In the genomic region with DNA sequence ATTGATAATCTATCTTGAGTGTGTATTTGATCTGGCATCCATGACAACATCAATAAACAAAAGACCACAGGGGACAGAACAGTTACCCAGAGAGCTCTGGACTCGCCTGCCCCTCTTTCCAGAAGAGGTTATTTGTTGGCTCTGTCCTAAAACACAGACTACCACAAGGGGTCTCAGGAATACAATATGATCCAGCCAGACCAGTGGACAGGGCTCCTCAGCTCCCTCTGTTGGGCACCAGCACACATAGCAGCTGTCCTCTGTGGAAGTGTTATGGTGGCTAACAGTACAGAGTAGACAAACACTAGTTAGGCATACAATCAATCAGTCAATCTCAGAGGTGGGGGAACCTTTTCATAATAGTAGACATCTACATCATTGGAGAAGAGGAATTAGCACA, we compare ENCODE assay signal across 10 mouse cellular contexts. TPM values are rescaled to one million over a fixed set of nuclear protein-coding genes. Genes with fewer than 3 reads are reported as not detected.
A peak's percentile ranks its signal among the peaks of the same experiment; 100 is the strongest.
DNase-seq lines count a peak whose midpoint lies in the region; ATAC-seq and TF ChIP-seq lines count a peak whose summit lies in the region.
"Had no signal": no experiment of that assay in that cellular context is flagged by ENCODE, and none has a peak within 500 bp of the region (broad histone marks: within the 10 kb centered on the region; RNA-seq: fewer than 3 reads in every experiment).

No protein-coding gene starts in this region.

- TF ChIP-seq POLR2A in heart, adult 2 months (IDR thresholded peaks at IDR 0.05; ENCODE audit: insufficient read depth, low read depth, low read length): no peak
- TF ChIP-seq POLR2A in bone marrow, adult 2 months (IDR thresholded peaks at IDR 0.05; ENCODE audit: borderline replicate concordance, control insufficient read depth, low read depth, low read length): no peak

- H3K27me3 ChIP-seq in heart, adult 2 months (ENCODE audit: control insufficient read depth, insufficient read depth, low read length): no peaks in the 10 kb centered on the region
- no peaks in the 10 kb centered on the region for H3K27me3 ChIP-seq in heart, embryonic 12.5 days (replicated peaks)
- H3K27me3 ChIP-seq: embryonic facial prominence, embryonic 12.5 days; midbrain, embryonic 12.5 days had no signal

- H3K27ac ChIP-seq in heart, adult 2 months: no peak overlapping the region
- no peak overlapping the region for H3K27ac ChIP-seq in heart, embryonic 12.5 days (ENCODE audit: poor library complexity, severe bottlenecking)
- no peak overlapping the region for H3K27ac ChIP-seq in bone marrow, adult 2 months (ENCODE audit: control insufficient read depth, insufficient read depth, low read depth, low read length, poor library complexity)
- H3K27ac ChIP-seq: embryonic facial prominence, embryonic 12.5 days; midbrain, embryonic 12.5 days had no signal

- no peaks in the 10 kb centered on the region; the same call in 1 of the 2 replicates for H3K36me3 ChIP-seq in heart, adult 2 months (ENCODE audit: control insufficient read depth, insufficient read depth, low read length)
- H3K36me3 ChIP-seq in heart, embryonic 12.5 days: no peaks in the 10 kb centered on the region
- H3K36me3 ChIP-seq: embryonic facial prominence, embryonic 12.5 days; midbrain, embryonic 12.5 days had no signal

- no peaks in the 10 kb centered on the region for H3K9me3 ChIP-seq in heart, embryonic 12.5 days (replicated peaks)
- H3K9me3 ChIP-seq: embryonic facial prominence, embryonic 12.5 days; midbrain, embryonic 12.5 days had no signal

- no peak overlapping the region for H3K4me2 ChIP-seq in heart, embryonic 12.5 days
- H3K4me2 ChIP-seq: embryonic facial prominence, embryonic 12.5 days; midbrain, embryonic 12.5 days had no signal

- 58% methylated on average over 1 of the region's 1 CpGs for WGBS in heart, adult 2 months
- WGBS in heart, embryonic 12.5 days: 24% methylated on average over 1 of the region's 1 CpGs
- WGBS in bone marrow, adult 2 months: 18% methylated on average over 1 of the region's 1 CpGs

- no peaks in the 10 kb centered on the region for H3K79me2 ChIP-seq in heart, adult 2 months (replicated peaks; ENCODE audit: control insufficient read depth, insufficient read depth, low read length)

- no peak overlapping the region for H3K4me3 ChIP-seq in heart, adult 2 months
- H3K4me3 ChIP-seq in heart, embryonic 12.5 days: no peak overlapping the region
- H3K4me3 ChIP-seq in bone marrow, adult 2 months (replicated peaks; ENCODE audit: control insufficient read depth, low read depth, low read length): no peak overlapping the region
- H3K4me3 ChIP-seq: embryonic facial prominence, embryonic 12.5 days; midbrain, embryonic 12.5 days had no signal

- ATAC-seq in heart, embryonic 12.5 days (ENCODE audit: insufficient number of reproducible peaks, low FRiP score): no peak
- peak; percentile 72 for ATAC-seq in CD4-positive, CD25-positive, alpha-beta regulatory T cell, adult 4 months
- ATAC-seq in monocyte, adult 5-6 weeks (replicated peaks; ENCODE audit: insufficient number of reproducible peaks, low FRiP score, low TSS enrichment, poor library complexity, severe bottlenecking): 0 out of 2 replicates have a peak, but pooled peaks have one; percentile 70

- H3K9ac ChIP-seq in heart, adult 2 months (ENCODE audit: low read depth, low read length): no peak overlapping the region
- no peak overlapping the region for H3K9ac ChIP-seq in heart, embryonic 12.5 days
- H3K9ac ChIP-seq: embryonic facial prominence, embryonic 12.5 days; midbrain, embryonic 12.5 days had no signal

- intact Hi-C loops in heart, adult 2 months (cut with DNase I): loop anchor here (5.0 kb wide), 2 partner anchors 185 to 280 kb away; no protein-coding TSS in a partner anchor

- TF ChIP-seq CTCF in heart, adult 2 months (IDR thresholded peaks at IDR 0.05): no peak; the same call in none of the 2 replicates
- peak; percentile 86 for TF ChIP-seq CTCF in bone marrow, adult 2 months (IDR thresholded peaks at IDR 0.05; ENCODE audit: control insufficient read depth, insufficient read depth, low read length)

- H3K4me1 ChIP-seq in heart, adult 2 months (ENCODE audit: control insufficient read depth, insufficient read depth, low read length): peaks cover 2% of the 10 kb centered on the region
- 0 out of 2 replicates have a peak, but pooled peaks cover 2% of the 10 kb centered on the region for H3K4me1 ChIP-seq in heart, embryonic 12.5 days (replicated peaks)
- no peaks in the 10 kb centered on the region; the same call in 1 of the 2 replicates for H3K4me1 ChIP-seq in bone marrow, adult 2 months (ENCODE audit: control insufficient read depth, insufficient read depth, low read length)
- H3K4me1 ChIP-seq: embryonic facial prominence, embryonic 12.5 days; midbrain, embryonic 12.5 days had no signal

- peak; percentile 39 to 45 for DNase-seq in heart, adult 2 months
- peak; percentile 48 for DNase-seq in heart, adult 8-10 months (ENCODE audit: low spot score)
- peak; percentile 73 to 79 for DNase-seq in kidney, postnatal 4 days
- no peak for DNase-seq in frontal cortex, adult 2 months (ENCODE audit: extremely low spot score in 1 of 2, low spot score in 1 of 2)

- peak; percentile 55; the same call in 1 of the 2 replicates for TF ChIP-seq EP300 in heart, adult 2 months (IDR thresholded peaks at IDR 0.05; ENCODE audit: insufficient read depth, low read depth, low read length)

RNA-seq across cellular contexts. Expression of a gene that starts 12.1 kb away (rescaled TPM):
- total RNA-seq in heart, adult 2 months (2021): 10 to 100 TPM; 27.3 to 30.1 TPM
- polyA plus RNA-seq in heart, adult 2 months (2012; rRNA removed): 7.5 and 11.7 TPM in 2 replicates
- 7.1 and 7.7 TPM in 2 replicates for polyA plus RNA-seq in heart, embryonic 12.5 days (2016; fragmentation: Nextera tagmentation; extraction: Ambion mirVana)
- polyA plus RNA-seq in CD4-positive, CD25-positive, alpha-beta regulatory T cell, adult 4 months (2017; shearing (Covaris generic)): 10 to 100 TPM; 26.0 to 31.6 TPM
- 3.2 and 5.8 TPM in 2 replicates for polyA plus RNA-seq in bone marrow, adult 2 months (2011; ENCODE audit: insufficient read depth, insufficient read length, low replicate concordance, missing spikeins)
- 10 to 100 TPM; 33.5 to 37.8 (median 35.8) TPM for total RNA-seq in heart, adult 8-10 months (2022)
- 8.2 to 29.2 TPM (median 18.5 TPM) in 3 replicates for total RNA-seq in monocyte, adult 5-6 weeks (2017)
- polyA plus RNA-seq in frontal cortex, adult 2 months (2012; rRNA removed): 26.9 and 27.3 TPM in 2 replicates

Comparison
In these comparisons a context has a peak if more than half of its experiments do, and no peak if none do; other contexts are left out.
1. DNase-seq: peak in heart, adult 2 months (2 of 2), heart, adult 8-10 months (single experiment) and kidney, postnatal 4 days (2 of 2); none in frontal cortex, adult 2 months (0 of 2).